Mouse (Mus musculus): ENCODE data around the gene Rnf121. TPM values are rescaled to one million over a fixed set of nuclear protein-coding genes. Genes with fewer than 3 reads are reported as not detected.
A peak's percentile ranks its signal among the peaks of the same experiment; 100 is the strongest.

Gene Rnf121
- polyA plus RNA-seq, 1 experiment from 2014 or later = 33.5 TPM

DNA sequence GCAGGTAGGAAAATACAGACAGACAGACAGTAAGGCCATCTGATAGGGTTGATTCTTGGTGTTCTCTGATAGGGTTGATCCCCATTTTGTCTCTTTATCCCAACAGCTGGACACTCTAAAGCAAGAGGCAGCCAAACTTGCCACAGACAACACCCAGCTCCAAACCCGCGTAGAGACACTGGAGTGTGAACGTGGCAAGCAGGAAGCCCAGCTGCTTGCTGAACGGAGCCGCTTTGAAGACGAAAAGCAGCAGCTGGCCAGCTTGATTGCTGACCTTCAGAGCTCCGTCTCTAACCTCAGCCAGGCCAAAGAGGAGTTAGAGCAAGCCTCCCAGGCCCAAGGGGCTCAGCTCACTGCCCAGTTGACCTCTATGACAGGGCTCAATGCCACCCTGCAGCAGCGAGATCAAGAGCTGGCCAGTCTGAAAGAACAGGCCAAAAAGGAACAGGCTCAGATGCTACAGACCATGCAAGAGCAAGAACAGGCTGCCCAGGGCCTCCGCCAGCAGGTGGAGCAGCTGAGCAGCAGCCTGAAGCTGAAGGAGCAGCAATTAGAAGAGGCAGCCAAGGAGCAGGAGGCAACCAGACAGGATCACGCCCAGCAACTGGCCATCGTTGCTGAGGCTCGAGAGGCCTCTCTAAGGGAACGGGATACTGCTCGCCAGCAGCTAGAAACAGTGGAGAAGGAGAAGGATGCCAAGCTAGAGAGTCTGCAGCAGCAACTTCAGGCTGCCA lies 66.9 kb downstream of the Rnf121 start:
- Histone ChIP-seq H3K9ac (replicated peaks) (no peak overlapping the region), H3K36me3 (peaks cover 96% of the 10 kb centered on the region), H3K4me1 (peaks cover 14% of the 10 kb centered on the region; the same call in 1 of the 2 replicates), H3K4me2 (no peak overlapping the region), H3K4me3 (replicated peaks) (no peak overlapping the region), H3K9me3 (replicated peaks) (no peaks in the 10 kb centered on the region), H3K27ac (replicated peaks) (0 out of 2 replicates have a peak overlapping the region, but pooled peaks have one; percentile 39), H3K27me3 (replicated peaks) (no peaks in the 10 kb centered on the region)
- 66% methylated on average over 14 of the region's 14 CpGs for WGBS
- ATAC-seq (ENCODE audit: low FRiP score) = peak; percentile 63

DNA sequence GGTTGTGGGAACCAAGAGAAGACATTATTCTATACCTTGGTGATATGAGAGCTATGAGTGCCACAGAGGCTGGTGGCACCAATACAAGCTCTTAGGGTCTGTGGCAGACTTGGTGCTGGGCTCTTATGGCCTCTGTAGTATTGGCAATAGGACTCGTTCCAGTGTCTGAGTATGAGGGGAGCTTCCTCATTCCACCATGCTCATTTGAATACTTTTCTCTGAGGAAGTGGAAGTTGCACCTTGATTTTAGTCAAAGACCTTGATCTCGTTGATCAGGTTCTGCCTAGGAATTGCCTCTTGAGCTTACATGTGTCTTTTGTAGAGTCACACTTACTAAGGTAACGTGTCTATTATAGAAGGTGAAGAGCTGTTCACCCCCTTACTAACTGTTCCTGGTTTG lies 71.0 kb downstream of the Rnf121 start:
- 94% methylated on average over 3 of the region's 3 CpGs for WGBS
- Histone ChIP-seq H3K4me3 (replicated peaks) (no peak overlapping the region), H3K9me3 (replicated peaks) (no peaks in the 10 kb centered on the region), H3K4me2 (no peak overlapping the region), H3K27ac (replicated peaks) (no peak overlapping the region), H3K27me3 (replicated peaks) (no peaks in the 10 kb centered on the region), H3K36me3 (peaks cover 96% of the 10 kb centered on the region), H3K4me1 (peaks cover under 1% of the 10 kb centered on the region; the same call in 1 of the 2 replicates), H3K9ac (replicated peaks) (no peak overlapping the region)
- no peak for ATAC-seq (ENCODE audit: low FRiP score)

DNA sequence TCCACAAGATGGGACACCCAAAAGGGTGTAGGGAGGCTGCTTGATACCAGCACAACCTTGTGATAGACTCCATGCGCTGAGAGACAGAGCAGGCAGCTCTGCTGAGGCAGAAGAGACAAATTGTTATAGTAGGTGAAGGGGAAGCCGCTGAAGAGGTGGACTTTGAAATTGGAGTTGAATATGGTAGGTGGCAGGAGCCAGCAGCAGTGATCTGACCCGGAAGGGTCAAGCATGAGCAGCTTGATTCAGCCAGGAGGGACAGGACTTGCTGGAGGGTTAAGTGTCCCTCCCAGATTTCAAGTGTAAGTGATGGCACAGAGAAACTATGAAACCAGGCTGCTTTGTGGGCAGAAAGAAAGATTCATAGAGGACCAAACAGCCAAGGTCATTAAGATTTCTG lies 80.2 kb downstream of the Rnf121 start:
- H3K27me3 ChIP-seq (replicated peaks) = no peaks in the 10 kb centered on the region
- peaks cover 43% of the 10 kb centered on the region for H3K36me3 ChIP-seq
- no peak overlapping the region for H3K4me3 ChIP-seq (replicated peaks)
- H3K4me2 ChIP-seq = no peak overlapping the region
- H3K9ac ChIP-seq (replicated peaks) = no peak overlapping the region
- no peak overlapping the region for H3K27ac ChIP-seq (replicated peaks)
- H3K4me1 ChIP-seq = no peaks in the 10 kb centered on the region
- ATAC-seq (ENCODE audit: low FRiP score) = no peak
- H3K9me3 ChIP-seq (replicated peaks) = no peaks in the 10 kb centered on the region
- 99% methylated on average over 3 of the region's 3 CpGs for WGBS

- no peak overlapping the region for H3K27ac ChIP-seq (replicated peaks)
- 93% methylated on average over 1 of the region's 1 CpGs for WGBS
- H3K9me3 ChIP-seq (replicated peaks) = no peaks in the 10 kb centered on the region
- no peaks in the 10 kb centered on the region for H3K4me1 ChIP-seq
- H3K27me3 ChIP-seq (replicated peaks) = no peaks in the 10 kb centered on the region
- ATAC-seq (ENCODE audit: low FRiP score) = no peak
- peaks cover 22% of the 10 kb centered on the region for H3K36me3 ChIP-seq
- H3K9ac ChIP-seq (replicated peaks) = no peak overlapping the region
- no peak overlapping the region for H3K4me3 ChIP-seq (replicated peaks)
- no peak overlapping the region for H3K4me2 ChIP-seq
Measured at GRCm38 (mm10) chr7:101982735-101983134, 82.5 kb downstream of the Rnf121 start.

DNA sequence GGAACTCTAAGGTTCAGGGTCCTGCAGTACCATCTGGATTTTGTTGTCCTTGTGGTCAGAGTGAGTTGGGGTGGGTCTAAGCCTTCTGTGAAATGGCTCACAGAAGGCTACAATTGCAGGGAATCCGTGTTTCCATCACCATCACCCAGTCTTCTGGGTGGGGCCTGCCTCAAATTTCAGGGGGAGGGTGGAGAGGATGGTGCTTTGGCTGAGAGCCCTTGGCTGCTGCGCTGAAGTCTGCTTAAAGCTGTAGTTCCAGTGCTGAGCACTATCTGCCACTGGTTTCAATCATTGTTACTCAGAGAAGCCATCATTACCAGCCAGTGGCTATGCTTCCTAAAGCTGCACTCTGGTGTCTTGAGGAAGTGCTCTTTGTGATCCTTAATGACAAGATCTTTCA lies 90.8 kb downstream of the Rnf121 start:
- 63% methylated on average over 2 of the region's 2 CpGs for WGBS
- H3K9me3 ChIP-seq (replicated peaks) = no peaks in the 10 kb centered on the region
- peaks cover 31% of the 10 kb centered on the region for H3K4me1 ChIP-seq
- no peak overlapping the region for H3K4me2 ChIP-seq
- no peak overlapping the region for H3K4me3 ChIP-seq (replicated peaks)
- H3K27me3 ChIP-seq (replicated peaks) = no peaks in the 10 kb centered on the region
- H3K36me3 ChIP-seq = peaks cover 3% of the 10 kb centered on the region; the same call in 1 of the 2 replicates
- no peak overlapping the region for H3K9ac ChIP-seq (replicated peaks)
- H3K27ac ChIP-seq (replicated peaks) = 0 out of 2 replicates have a peak overlapping the region, but pooled peaks have one; percentile 46
- ATAC-seq (ENCODE audit: low FRiP score) = no peak

GRCm38 (mm10) chr7:101973730-101974129 lies 91.5 kb downstream of the Rnf121 start:
- no peaks in the 10 kb centered on the region for H3K27me3 ChIP-seq (replicated peaks)
- H3K9me3 ChIP-seq (replicated peaks) = no peaks in the 10 kb centered on the region
- peaks cover 3% of the 10 kb centered on the region; the same call in 1 of the 2 replicates for H3K36me3 ChIP-seq
- H3K4me2 ChIP-seq = no peak overlapping the region
- H3K27ac ChIP-seq (replicated peaks) = 0 out of 2 replicates have a peak overlapping the region, but pooled peaks have one; percentile 18
- ATAC-seq (ENCODE audit: low FRiP score) = no peak
- peaks cover 36% of the 10 kb centered on the region for H3K4me1 ChIP-seq
- 77% methylated on average over 3 of the region's 3 CpGs for WGBS
- no peak overlapping the region for H3K4me3 ChIP-seq (replicated peaks)
- no peak overlapping the region for H3K9ac ChIP-seq (replicated peaks)

GRCm38 (mm10) chr7:101971721-101972120 lies 93.5 kb downstream of the Rnf121 start:
- no peaks in the 10 kb centered on the region for H3K9me3 ChIP-seq (replicated peaks)
- no peak for ATAC-seq (ENCODE audit: low FRiP score)
- H3K4me2 ChIP-seq = peak overlapping the region; percentile 77
- peak overlapping the region; percentile 76 for H3K4me3 ChIP-seq (replicated peaks)
- no peaks in the 10 kb centered on the region for H3K36me3 ChIP-seq
- WGBS = 55% methylated on average over 2 of the region's 2 CpGs
- H3K27me3 ChIP-seq (replicated peaks) = no peaks in the 10 kb centered on the region
- peak overlapping the region; percentile 89 for H3K9ac ChIP-seq (replicated peaks)
- peak overlapping the region; percentile 100 for H3K27ac ChIP-seq (replicated peaks)
- H3K4me1 ChIP-seq = peaks cover 43% of the 10 kb centered on the region

DNA sequence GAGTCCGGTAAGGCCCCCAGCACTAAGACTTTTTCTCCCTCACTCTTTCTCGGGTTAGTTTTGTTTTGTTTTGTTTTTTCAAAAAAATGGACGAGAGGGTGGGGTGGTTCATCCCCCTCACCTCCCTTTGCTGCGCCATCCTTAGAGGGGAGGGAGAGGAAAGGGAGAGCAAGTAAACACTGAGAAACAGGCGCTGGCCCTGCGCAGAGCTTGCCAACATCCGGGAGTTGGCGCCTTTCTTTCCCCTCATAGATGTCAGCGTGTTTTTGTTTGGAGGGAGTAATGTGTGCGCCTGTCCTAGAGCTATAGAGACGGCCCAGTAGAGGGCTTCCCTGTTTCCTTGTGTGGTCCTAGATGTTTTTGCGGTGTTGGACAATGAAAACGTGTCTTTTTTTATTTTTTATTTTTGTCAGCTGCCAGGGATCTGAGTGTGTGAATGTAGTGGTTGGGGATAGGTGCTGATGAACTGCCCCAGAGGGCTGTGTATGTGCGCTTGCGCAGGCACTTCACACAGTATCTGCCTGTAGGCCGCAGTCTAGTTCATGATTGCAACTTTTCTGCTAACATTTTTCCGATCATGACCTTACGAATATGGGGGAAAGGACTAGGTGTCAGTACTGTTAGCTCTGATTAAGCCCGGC lies 94.3 kb downstream of the Rnf121 start:
- WGBS = 2% methylated on average over 19 of the region's 19 CpGs
- H3K27me3 ChIP-seq (replicated peaks) = no peaks in the 10 kb centered on the region
- H3K4me1 ChIP-seq = peaks cover 43% of the 10 kb centered on the region
- peak overlapping the region; percentile 77 for H3K4me2 ChIP-seq
- peak; percentile 78 for ATAC-seq (ENCODE audit: low FRiP score)
- H3K4me3 ChIP-seq (replicated peaks) = peak overlapping the region; percentile 76
- H3K9ac ChIP-seq (replicated peaks) = peak overlapping the region; percentile 89
- peak overlapping the region; percentile 100 for H3K27ac ChIP-seq (replicated peaks)
- no peaks in the 10 kb centered on the region for H3K9me3 ChIP-seq (replicated peaks)
- H3K36me3 ChIP-seq = no peaks in the 10 kb centered on the region

GRCm38 (mm10) chr7:101970429-101970775 lies 94.9 kb downstream of the Rnf121 start:
- Histone ChIP-seq H3K4me2 (peak overlapping the region; percentile 77), H3K4me3 (replicated peaks) (peak overlapping the region; percentile 76), H3K9me3 (replicated peaks) (no peaks in the 10 kb centered on the region), H3K9ac (replicated peaks) (peak overlapping the region; percentile 89), H3K27me3 (replicated peaks) (no peaks in the 10 kb centered on the region), H3K27ac (replicated peaks) (peak overlapping the region; percentile 100), H3K36me3 (no peaks in the 10 kb centered on the region), H3K4me1 (peaks cover 43% of the 10 kb centered on the region)
- peak; percentile 83 for ATAC-seq (ENCODE audit: low FRiP score)
- WGBS = 0% methylated on average over 17 of the region's 17 CpGs

DNA sequence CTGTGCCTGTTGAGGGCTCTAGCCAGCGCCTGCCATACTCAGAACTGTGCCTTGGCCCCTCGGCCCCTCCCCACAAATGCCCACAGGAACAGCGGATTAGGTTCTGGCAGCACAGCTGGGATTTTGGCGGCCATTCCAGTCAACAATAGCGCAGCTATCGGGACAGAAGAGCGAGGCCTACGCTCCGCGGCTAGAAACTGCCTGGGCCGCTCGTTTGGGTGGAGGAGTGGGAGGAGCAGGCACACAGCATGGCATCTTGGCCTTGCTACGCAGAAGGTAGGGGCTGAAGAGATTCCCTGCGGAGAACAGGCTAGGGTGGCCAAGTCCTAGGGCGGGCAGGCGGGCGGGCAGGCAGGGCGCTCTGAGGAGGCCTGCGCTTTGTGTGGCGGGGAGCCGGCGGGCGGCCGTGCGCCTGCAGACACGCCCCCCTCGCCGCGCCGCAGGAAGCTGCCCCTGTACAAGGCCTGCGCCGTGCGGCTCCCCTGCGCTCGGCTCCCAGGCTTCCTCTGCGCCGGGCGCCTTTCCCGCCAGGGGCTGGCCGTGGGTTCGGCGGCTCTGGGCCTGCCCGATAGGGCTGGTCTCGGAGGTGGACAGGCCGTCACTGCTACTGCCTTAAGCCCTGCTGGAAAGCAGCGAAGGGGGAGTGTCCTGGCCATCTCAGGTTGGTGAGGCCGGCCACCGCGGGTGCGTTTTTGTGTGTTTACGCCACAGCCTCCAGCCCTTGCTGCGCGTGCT lies 95.4 kb downstream of the Rnf121 start:
- H3K4me2 ChIP-seq = peak overlapping the region; percentile 77
- H3K9me3 ChIP-seq (replicated peaks) = no peaks in the 10 kb centered on the region
- peaks cover 43% of the 10 kb centered on the region for H3K4me1 ChIP-seq
- peak; percentile 90 for ATAC-seq (ENCODE audit: low FRiP score)
- H3K27me3 ChIP-seq (replicated peaks) = no peaks in the 10 kb centered on the region
- H3K36me3 ChIP-seq = no peaks in the 10 kb centered on the region
- H3K9ac ChIP-seq (replicated peaks) = peak overlapping the region; percentile 89
- peak overlapping the region; percentile 76 for H3K4me3 ChIP-seq (replicated peaks)
- H3K27ac ChIP-seq (replicated peaks) = peak overlapping the region; percentile 100
- WGBS = under 1% methylated on average over 49 of the region's 53 CpGs

Data from neural tube, embryonic 15.5 days (tissue).